Mouse (Mus musculus) small intestine, adult 2 months (tissue): Measurements from ENCODE around the gene Mum1. TPM values are rescaled to one million over a fixed set of nuclear protein-coding genes. Genes with fewer than 3 reads are reported as not detected.

Experiments used
- H3K27ac ChIP-seq: fragments of 200-500 bp; 2 replicates; pipeline ENCODE4 v1.5.1; 2012; ENCODE audit warnings: low read depth, low read length, control low read depth, inconsistent platforms; ENCODE audit not compliant: insufficient read depth
- H3K27me3 ChIP-seq: fragments of 200-500 bp; 2 replicates; pipeline ENCODE4 v1.6.1; 2012; ENCODE audit warnings: mild to moderate bottlenecking, moderate library complexity, low read length, inconsistent platforms; ENCODE audit not compliant: control insufficient read depth, insufficient read depth
- H3K36me3 ChIP-seq: fragments of 200-500 bp; 2 replicates; pipeline ENCODE4 v1.6.1; 2012; ENCODE audit warnings: mild to moderate bottlenecking, low read length, control low read depth, inconsistent platforms; ENCODE audit not compliant: control insufficient read depth, insufficient read depth
- H3K4me1 ChIP-seq: fragments of 200-500 bp; 2 replicates; pipeline ENCODE4 v1.6.1; 2012; ENCODE audit warnings: low read length, inconsistent platforms, mixed read lengths; ENCODE audit not compliant: control insufficient read depth, insufficient read depth, insufficient read length
- H3K4me3 ChIP-seq: fragments of 200-500 bp; 2 replicates; pipeline ENCODE4 v1.5.1; 2012; ENCODE audit warnings: low read depth, mild to moderate bottlenecking, control low read depth, inconsistent platforms, low read length, moderate library complexity
- CTCF ChIP-seq: fragments of 200-500 bp; IDR thresholded peaks from 2 replicates; pipeline ENCODE4 v1.5.1; 2012; ENCODE audit warnings: low read depth, mild to moderate bottlenecking, control low read depth, inconsistent platforms, low read length, moderate library complexity, mixed read lengths; ENCODE audit not compliant: insufficient replicate concordance, insufficient read length; ENCODE audit errors: extremely low read depth
- POLR2A ChIP-seq: fragments of 200-500 bp; IDR thresholded peaks from 2 replicates; pipeline ENCODE4 v1.6.1; 2012; ENCODE audit warnings: low read depth, mild to moderate bottlenecking, control low read depth, inconsistent platforms, low read length, moderate library complexity
- WGBS: fragments of 180-500 bp; shearing (Covaris S2); methylation state at CpG from one replicate; pipeline ENCODE4 v1.1.7; 2018; 5-methylcytosine and 5-hydroxymethylcytosine counted together
- polyA plus RNA-seq: library from polyadenylated mRNA; depleted of rRNA; stranded (reverse); fragments of >200 nt; gene quantifications from 2 replicates; pipeline ENCODE4 v1.2.3, GENCODE M21; 2012

Gene Mum1
- polyA plus RNA-seq, 1 experiment: 23.7 TPM

DNA sequence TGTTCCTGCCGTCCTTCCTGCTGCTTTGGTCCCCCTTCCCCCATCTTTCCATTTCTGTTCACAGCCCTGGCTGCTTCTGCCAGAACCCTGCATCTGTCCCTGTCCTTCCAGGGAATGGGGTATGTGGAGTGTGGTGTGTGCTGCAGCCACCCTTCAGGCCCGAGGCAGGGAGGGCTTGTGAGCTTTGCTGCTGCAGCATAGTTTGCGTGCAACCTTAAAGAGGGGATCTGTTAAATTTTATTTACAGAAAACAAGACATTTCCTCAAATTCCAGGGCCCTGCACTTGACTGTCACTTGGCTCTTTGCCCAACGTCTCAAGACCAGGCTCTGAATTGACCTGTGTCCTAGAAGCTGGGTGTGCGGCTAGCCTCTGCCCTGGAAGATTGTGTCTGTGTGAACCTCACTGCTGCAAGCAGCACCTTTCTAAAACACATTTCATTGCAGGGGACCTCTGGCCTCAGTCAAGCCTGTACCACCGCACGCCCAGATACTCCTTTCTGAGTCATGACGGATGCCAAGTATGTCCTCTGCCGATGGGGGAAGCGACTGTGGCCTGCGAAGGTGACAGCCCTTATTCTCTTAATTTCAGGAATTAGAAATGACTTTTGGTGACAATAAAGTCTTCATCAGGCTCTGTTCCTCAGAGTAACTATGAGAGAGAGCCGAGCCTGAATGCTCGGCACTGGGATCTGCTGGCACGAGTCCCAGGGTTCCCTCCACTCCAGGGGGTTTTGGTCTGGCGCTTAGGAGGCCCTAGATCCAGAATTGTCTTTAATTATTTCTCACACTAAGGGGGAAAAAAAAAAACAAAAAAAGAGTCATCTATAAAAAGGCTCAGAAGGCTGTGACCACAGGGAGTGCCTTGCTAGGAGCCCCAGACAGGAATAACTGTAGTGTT lies 1.9 kb downstream of the Mum1 start:
- 66% methylated on average over 15 of the region's 15 CpGs for WGBS
- no peaks in the 10 kb centered on the region for H3K27me3 ChIP-seq
- no peak for TF ChIP-seq CTCF
- no peak for TF ChIP-seq POLR2A
- peaks cover 27% of the 10 kb centered on the region for H3K36me3 ChIP-seq
- H3K4me1 ChIP-seq: peaks cover 9% of the 10 kb centered on the region
- H3K4me3 ChIP-seq: no peak overlapping the region
- no peak overlapping the region for H3K27ac ChIP-seq

GRCm38 (mm10) chr10:80236145-80236825 lies 10.1 kb downstream of the Mum1 start:
- peaks cover 72% of the 10 kb centered on the region for H3K36me3 ChIP-seq

DNA sequence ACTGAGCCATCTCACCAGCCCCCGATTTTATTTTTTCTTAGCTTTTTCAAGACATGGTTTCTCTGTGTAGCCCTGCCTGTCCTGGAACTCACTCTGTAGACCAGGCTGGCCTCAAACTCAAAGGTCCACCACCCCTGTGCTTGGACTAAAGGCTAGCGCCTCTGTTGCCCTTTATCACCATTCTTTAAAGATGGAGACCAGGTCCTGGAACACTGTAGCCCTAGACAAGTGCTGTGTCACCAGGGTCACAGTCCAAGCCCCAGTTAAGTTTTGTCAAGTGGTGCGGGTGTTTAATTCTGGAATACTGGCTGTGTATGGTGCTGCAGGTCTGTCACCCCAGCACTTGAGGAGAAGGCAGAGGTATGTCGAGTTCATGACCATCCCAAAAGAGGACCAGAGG lies 10.8 kb downstream of the Mum1 start:
- H3K4me3 ChIP-seq: no peak overlapping the region
- no peaks in the 10 kb centered on the region for H3K27me3 ChIP-seq
- TF ChIP-seq CTCF (no peak), POLR2A (no peak)
- H3K36me3 ChIP-seq: peaks cover 74% of the 10 kb centered on the region
- H3K4me1 ChIP-seq: peaks cover 5% of the 10 kb centered on the region; the same call in 1 of the 2 replicates
- 91% methylated on average over 4 of the region's 4 CpGs for WGBS
- H3K27ac ChIP-seq: no peak overlapping the region

More at GRCm38 (mm10) chr10:80236145-80236825, 10.1 kb downstream of the Mum1 start:
- Histone ChIP-seq H3K4me1 (peaks cover 5% of the 10 kb centered on the region; the same call in 1 of the 2 replicates), H3K4me3 (no peak overlapping the region), H3K27ac (no peak overlapping the region), H3K27me3 (no peaks in the 10 kb centered on the region)
- TF ChIP-seq CTCF (no peak), POLR2A (no peak)
- WGBS: 95% methylated on average over 13 of the region's 13 CpGs

- H3K36me3 ChIP-seq: peaks cover 69% of the 10 kb centered on the region
- H3K4me1 ChIP-seq: peaks cover 5% of the 10 kb centered on the region; the same call in 1 of the 2 replicates
- H3K27me3 ChIP-seq: no peaks in the 10 kb centered on the region
- H3K4me3 ChIP-seq: no peak overlapping the region
- no peak overlapping the region for H3K27ac ChIP-seq
- TF ChIP-seq CTCF: no peak
- TF ChIP-seq POLR2A: no peak
- WGBS: 90% methylated on average over 3 of the region's 3 CpGs
Observed at GRCm38 (mm10) chr10:80238306-80238705, 12.1 kb downstream of the Mum1 start.

GRCm38 (mm10) chr10:80239791-80240190 lies 13.6 kb downstream of the Mum1 start:
- WGBS: 33% methylated on average over 6 of the region's 6 CpGs
- Histone ChIP-seq H3K4me1 (peaks cover 5% of the 10 kb centered on the region; the same call in 1 of the 2 replicates), H3K36me3 (peaks cover 61% of the 10 kb centered on the region), H3K27me3 (no peaks in the 10 kb centered on the region), H3K4me3 (no peak overlapping the region), H3K27ac (no peak overlapping the region)
- TF ChIP-seq POLR2A: no peak

GRCm38 (mm10) chr10:80242088-80242487 lies 15.9 kb downstream of the Mum1 start:
- peaks cover 5% of the 10 kb centered on the region; the same call in 1 of the 2 replicates for H3K4me1 ChIP-seq
- TF ChIP-seq POLR2A: no peak
- no peak for TF ChIP-seq CTCF
- WGBS: 68% methylated on average over 9 of the region's 9 CpGs
- no peaks in the 10 kb centered on the region for H3K27me3 ChIP-seq
- H3K36me3 ChIP-seq: peaks cover 43% of the 10 kb centered on the region
- H3K4me3 ChIP-seq: no peak overlapping the region
- H3K27ac ChIP-seq: no peak overlapping the region

DNA sequence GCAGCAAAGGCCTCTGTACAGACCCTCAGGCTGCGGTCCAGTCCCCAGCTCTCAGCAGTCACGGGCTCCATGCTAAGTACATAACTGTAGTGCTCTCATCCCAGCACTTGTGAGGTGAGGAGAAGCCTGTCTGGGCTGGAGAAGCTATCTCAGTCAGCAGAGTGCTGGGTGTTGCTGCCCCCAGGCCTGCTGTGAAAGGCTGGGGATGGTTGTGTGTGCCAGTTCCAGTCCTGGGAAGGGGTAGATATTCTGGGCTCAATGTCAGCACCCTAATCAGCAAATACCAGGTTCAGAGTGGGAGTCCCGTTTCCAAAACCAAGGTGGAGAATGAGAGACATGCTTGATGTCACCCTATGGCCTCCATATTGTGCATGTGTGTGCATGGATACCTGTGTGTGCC lies 16.4 kb downstream of the Mum1 start:
- Histone ChIP-seq H3K4me3 (no peak overlapping the region), H3K36me3 (peaks cover 38% of the 10 kb centered on the region), H3K27me3 (no peaks in the 10 kb centered on the region), H3K4me1 (peaks cover 5% of the 10 kb centered on the region; the same call in 1 of the 2 replicates), H3K27ac (no peak overlapping the region)
- WGBS: 92% methylated on average over 3 of the region's 3 CpGs
- no peak for TF ChIP-seq POLR2A
- no peak for TF ChIP-seq CTCF
